Mouse (Mus musculus): ENCODE data around the gene Evi5.

GRCm38 (mm10) chr5:107764486-107764885 is 110.4 kb downstream of the Evi5 start:
- TF ChIP-seq CTCF (IDR thresholded peaks at IDR 0.05; ENCODE audit: insufficient read depth, low read length) (no peak), POLR2A (IDR thresholded peaks at IDR 0.05; ENCODE audit: borderline replicate concordance, extremely low read depth, low read depth, low read length) (no peak)
